Mouse (Mus musculus): Measurements from ENCODE around the gene Nrf1.

- TF ChIP-seq CTCF (IDR thresholded peaks at IDR 0.05; ENCODE audit: borderline replicate concordance, control insufficient read depth, extremely low read depth, insufficient read depth, low read length, poor library complexity) (no peak), POLR2A (IDR thresholded peaks at IDR 0.05; ENCODE audit: control insufficient read depth, extremely low read depth, insufficient read depth, low read length, poor library complexity) (no peak)
Observed at GRCm38 (mm10) chr6:30106091-30106490, 58.3 kb downstream of the Nrf1 start.

Data from thymus, adult 2 months (tissue).